Mouse (Mus musculus): Measurements from ENCODE around the gene Aqr. TPM values are rescaled to one million over a fixed set of nuclear protein-coding genes. Genes with fewer than 3 reads are reported as not detected.

Aqr gene
- polyA plus RNA-seq, 1 experiment from 2014 or later = 66.4 TPM

DNA sequence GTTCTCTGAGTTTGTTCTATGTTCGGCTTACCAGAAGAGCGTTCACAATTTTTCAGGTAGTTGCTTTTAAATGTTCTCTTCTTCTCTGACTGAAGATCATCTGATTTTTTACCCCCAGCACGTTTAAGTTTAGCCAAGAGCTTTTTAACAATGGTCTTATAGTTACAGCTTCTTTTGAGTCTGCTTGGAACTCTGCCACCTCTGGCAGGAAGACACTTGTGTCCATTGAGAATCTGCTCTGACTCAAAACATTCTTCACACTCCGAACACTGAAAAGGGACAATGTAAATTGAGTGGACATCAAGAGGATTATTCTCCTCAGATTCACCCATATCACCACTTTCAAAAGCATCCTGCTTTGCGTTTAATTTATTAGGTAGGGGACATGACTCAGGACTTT lies 9.6 kb upstream of the Aqr start:
- ATAC-seq (ENCODE audit: insufficient number of reproducible peaks, low FRiP score, low TSS enrichment, low read depth) = no peak
- H3K4me2 ChIP-seq (ENCODE audit: low read depth, severe bottlenecking) = no peak overlapping the region

DNA sequence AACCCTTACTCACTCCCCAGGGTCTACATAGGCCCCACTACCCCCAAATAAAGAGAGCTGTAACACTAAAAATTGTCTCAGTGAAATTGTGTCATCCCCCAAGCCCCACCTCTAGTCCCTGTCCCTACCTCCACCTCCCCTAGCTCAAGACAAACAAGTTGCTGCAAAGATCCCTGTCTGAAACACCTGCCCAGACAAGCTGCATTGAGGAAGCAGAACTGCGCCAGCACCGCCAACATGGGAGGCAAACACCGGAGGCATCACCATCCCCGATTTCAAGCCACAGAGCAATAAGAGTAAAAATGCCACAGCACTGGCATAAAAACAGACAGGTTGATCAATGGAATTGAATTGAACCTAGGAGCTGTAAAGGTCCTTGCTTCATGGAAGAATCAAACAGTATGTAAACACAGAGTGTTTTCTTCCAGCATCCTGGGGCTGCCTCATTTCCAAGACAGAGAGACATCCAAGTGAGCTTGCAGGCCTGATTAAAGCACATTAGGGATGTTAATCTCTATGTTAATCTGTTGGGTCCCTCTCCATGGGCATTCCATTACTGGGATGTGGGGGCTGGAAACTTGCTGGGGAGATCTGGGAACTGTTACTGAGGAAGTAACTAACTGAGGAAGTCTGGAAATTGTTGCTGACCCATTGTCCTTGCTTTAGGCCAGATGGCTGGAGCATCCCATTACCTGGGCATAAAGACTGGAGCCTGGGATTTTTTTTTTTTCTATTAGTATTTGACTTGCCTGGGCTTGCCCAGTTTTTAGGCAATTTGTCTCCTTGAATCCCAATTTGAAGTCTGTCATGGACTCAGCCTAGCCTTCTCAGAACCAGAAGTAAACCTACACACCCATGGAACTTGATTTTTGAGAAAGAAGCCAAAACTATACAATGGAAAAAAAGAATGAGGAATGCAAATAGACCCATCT lies 8.8 kb downstream of the Aqr start:
- peaks cover 5% of the 10 kb centered on the region; the same call in 1 of the 2 replicates for H3K4me1 ChIP-seq (ENCODE audit: control insufficient read depth, insufficient read depth, low read length)
- no peak overlapping the region for H3K27ac ChIP-seq (replicated peaks; ENCODE audit: low read depth, low read length)
- no peak overlapping the region for H3K4me3 ChIP-seq (ENCODE audit: low read depth, low read length)
- H3K4me2 ChIP-seq (ENCODE audit: low read depth, severe bottlenecking) = no peak overlapping the region
- no peaks in the 10 kb centered on the region for H3K36me3 ChIP-seq (ENCODE audit: control insufficient read depth, insufficient read depth, low read length)
- no peak overlapping the region for H3K9ac ChIP-seq (ENCODE audit: low read length)
- 47% methylated on average over 4 of the region's 4 CpGs for WGBS
- no peaks in the 10 kb centered on the region for H3K9me3 ChIP-seq (ENCODE audit: control insufficient read depth, low read length)
- no peak for ATAC-seq (ENCODE audit: insufficient number of reproducible peaks, low FRiP score, low TSS enrichment, low read depth)
- DNase-seq (ENCODE audit: low spot score) = no peak
- no peaks in the 10 kb centered on the region for H3K27me3 ChIP-seq (ENCODE audit: control insufficient read depth, insufficient read depth, low read length)

More for the DNA sequence above, 9.6 kb upstream of the Aqr start:
- H3K9me3 ChIP-seq (ENCODE audit: control insufficient read depth, low read length) = no peaks in the 10 kb centered on the region
- no peak for DNase-seq (ENCODE audit: low spot score)
- no peaks in the 10 kb centered on the region for H3K27me3 ChIP-seq (ENCODE audit: control insufficient read depth, insufficient read depth, low read length)
- no peak overlapping the region for H3K4me3 ChIP-seq (ENCODE audit: low read depth, low read length)
- no peaks in the 10 kb centered on the region for H3K4me1 ChIP-seq (ENCODE audit: control insufficient read depth, insufficient read depth, low read length)
- H3K9ac ChIP-seq (ENCODE audit: low read length) = no peak overlapping the region
- H3K36me3 ChIP-seq (ENCODE audit: control insufficient read depth, insufficient read depth, low read length) = peaks cover 2% of the 10 kb centered on the region; the same call in 1 of the 2 replicates
- no peak overlapping the region for H3K27ac ChIP-seq (replicated peaks; ENCODE audit: low read depth, low read length)
- 91% methylated on average over 5 of the region's 5 CpGs for WGBS

DNA sequence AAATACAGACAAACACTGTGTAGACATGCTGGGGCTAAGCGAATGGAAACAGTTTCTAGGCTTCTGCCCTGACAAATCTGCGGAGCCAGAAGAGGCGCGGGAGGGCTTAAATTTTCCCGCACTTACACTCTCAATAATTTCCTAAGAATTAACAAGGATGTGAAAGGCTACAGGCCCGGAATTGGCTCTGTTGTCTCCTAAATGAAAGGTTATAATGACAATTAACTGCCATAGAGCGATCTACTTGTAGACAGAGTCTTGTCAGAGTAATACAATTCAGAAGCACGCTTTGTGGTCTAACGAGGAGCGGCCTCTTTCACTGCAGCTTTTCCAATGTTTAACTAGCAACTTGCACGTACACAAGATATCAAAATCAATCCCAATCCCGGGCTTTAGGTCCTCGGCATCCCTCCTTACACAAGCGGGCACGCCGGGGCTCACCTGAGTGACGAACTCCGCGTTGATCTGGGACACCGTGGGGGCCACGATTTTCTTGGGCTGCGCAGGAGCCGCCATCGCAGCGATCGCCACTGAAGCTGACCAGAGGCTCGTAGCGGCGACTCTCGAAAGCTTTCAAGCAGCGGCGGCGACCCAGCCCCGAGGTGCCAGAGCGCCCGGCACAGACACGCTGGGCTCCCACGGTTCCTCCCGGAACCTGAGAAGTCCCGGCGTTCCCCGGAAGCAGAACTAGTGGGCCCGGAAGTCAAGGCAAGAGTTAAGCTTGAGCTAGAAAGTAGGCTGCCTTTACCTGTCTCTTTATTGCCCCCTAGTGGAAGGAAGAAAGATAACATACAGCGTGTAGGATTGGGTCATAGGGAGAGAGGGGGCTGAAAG lies 12.0 kb downstream of the Aqr start:
- Histone ChIP-seq H3K4me3 (ENCODE audit: low read depth, low read length) (peak overlapping the region; percentile 94), H3K4me2 (ENCODE audit: low read depth, severe bottlenecking) (peak overlapping the region; percentile 88), H3K36me3 (ENCODE audit: control insufficient read depth, insufficient read depth, low read length) (no peaks in the 10 kb centered on the region), H3K9me3 (ENCODE audit: control insufficient read depth, low read length) (no peaks in the 10 kb centered on the region), H3K27me3 (ENCODE audit: control insufficient read depth, insufficient read depth, low read length) (no peaks in the 10 kb centered on the region), H3K4me1 (ENCODE audit: control insufficient read depth, insufficient read depth, low read length) (peaks cover 5% of the 10 kb centered on the region; the same call in 1 of the 2 replicates), H3K9ac (ENCODE audit: low read length) (peak overlapping the region; percentile 90), H3K27ac (replicated peaks; ENCODE audit: low read depth, low read length) (no peak overlapping the region)
- WGBS = 1% methylated on average over 44 of the region's 44 CpGs
- ATAC-seq (ENCODE audit: insufficient number of reproducible peaks, low FRiP score, low TSS enrichment, low read depth) = peak; percentile 95
- DNase-seq (ENCODE audit: low spot score) = peak; percentile 81

- Histone ChIP-seq H3K4me2 (ENCODE audit: low read depth, severe bottlenecking) (no peak overlapping the region), H3K4me3 (ENCODE audit: low read depth, low read length) (no peak overlapping the region), H3K27ac (replicated peaks; ENCODE audit: low read depth, low read length) (no peak overlapping the region), H3K36me3 (ENCODE audit: control insufficient read depth, insufficient read depth, low read length) (no peaks in the 10 kb centered on the region), H3K9ac (ENCODE audit: low read length) (no peak overlapping the region), H3K4me1 (ENCODE audit: control insufficient read depth, insufficient read depth, low read length) (peaks cover 5% of the 10 kb centered on the region; the same call in 1 of the 2 replicates), H3K27me3 (ENCODE audit: control insufficient read depth, insufficient read depth, low read length) (no peaks in the 10 kb centered on the region), H3K9me3 (ENCODE audit: control insufficient read depth, low read length) (no peaks in the 10 kb centered on the region)
- ATAC-seq (ENCODE audit: insufficient number of reproducible peaks, low FRiP score, low TSS enrichment, low read depth) = no peak
- no peak for DNase-seq (ENCODE audit: low spot score)
Observed at GRCm38 (mm10) chr2:114173248-114173647, 13.6 kb downstream of the Aqr start.

- H3K36me3 ChIP-seq (ENCODE audit: control insufficient read depth, insufficient read depth, low read length) = peaks cover 11% of the 10 kb centered on the region
- DNase-seq (ENCODE audit: low spot score) = no peak
- no peak overlapping the region for H3K4me3 ChIP-seq (ENCODE audit: low read depth, low read length)
- no peak overlapping the region for H3K9ac ChIP-seq (ENCODE audit: low read length)
- no peak overlapping the region for H3K27ac ChIP-seq (replicated peaks; ENCODE audit: low read depth, low read length)
- no peaks in the 10 kb centered on the region for H3K9me3 ChIP-seq (ENCODE audit: control insufficient read depth, low read length)
- H3K27me3 ChIP-seq (ENCODE audit: control insufficient read depth, insufficient read depth, low read length) = no peaks in the 10 kb centered on the region
- no peak for ATAC-seq (ENCODE audit: insufficient number of reproducible peaks, low FRiP score, low TSS enrichment, low read depth)
- H3K4me1 ChIP-seq (ENCODE audit: control insufficient read depth, insufficient read depth, low read length) = no peaks in the 10 kb centered on the region
- H3K4me2 ChIP-seq (ENCODE audit: low read depth, severe bottlenecking) = no peak overlapping the region
Observed at GRCm38 (mm10) chr2:114167837-114168236, 19.0 kb downstream of the Aqr start.

DNA sequence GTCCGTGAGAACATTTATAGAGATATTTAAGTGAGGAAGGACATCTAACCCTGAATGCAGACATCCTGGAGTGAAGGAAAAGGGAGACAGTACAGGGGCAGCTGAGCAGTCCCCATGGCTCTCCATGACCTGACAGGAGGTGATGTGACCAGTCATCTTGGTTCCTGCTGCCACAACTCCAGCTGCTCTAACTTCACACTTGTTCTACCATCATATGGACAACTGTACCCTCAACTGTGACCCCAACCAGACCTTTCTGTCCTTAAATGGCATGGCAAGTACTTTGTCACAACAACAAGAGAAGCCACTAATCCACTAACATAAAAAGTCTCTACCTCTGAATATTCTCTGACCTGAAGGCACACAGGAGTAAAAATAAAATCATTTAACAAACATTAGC lies 24.8 kb downstream of the Aqr start:
- Histone ChIP-seq H3K9me3 (ENCODE audit: control insufficient read depth, low read length) (no peaks in the 10 kb centered on the region), H3K4me1 (ENCODE audit: control insufficient read depth, insufficient read depth, low read length) (no peaks in the 10 kb centered on the region), H3K36me3 (ENCODE audit: control insufficient read depth, insufficient read depth, low read length) (peaks cover 20% of the 10 kb centered on the region), H3K9ac (ENCODE audit: low read length) (no peak overlapping the region), H3K27ac (replicated peaks; ENCODE audit: low read depth, low read length) (no peak overlapping the region), H3K4me2 (ENCODE audit: low read depth, severe bottlenecking) (no peak overlapping the region), H3K4me3 (ENCODE audit: low read depth, low read length) (no peak overlapping the region), H3K27me3 (ENCODE audit: control insufficient read depth, insufficient read depth, low read length) (no peaks in the 10 kb centered on the region)
- WGBS = 89% methylated on average over 1 of the region's 1 CpGs
- ATAC-seq (ENCODE audit: insufficient number of reproducible peaks, low FRiP score, low TSS enrichment, low read depth) (no peak), DNase-seq (ENCODE audit: low spot score) (no peak)

DNA sequence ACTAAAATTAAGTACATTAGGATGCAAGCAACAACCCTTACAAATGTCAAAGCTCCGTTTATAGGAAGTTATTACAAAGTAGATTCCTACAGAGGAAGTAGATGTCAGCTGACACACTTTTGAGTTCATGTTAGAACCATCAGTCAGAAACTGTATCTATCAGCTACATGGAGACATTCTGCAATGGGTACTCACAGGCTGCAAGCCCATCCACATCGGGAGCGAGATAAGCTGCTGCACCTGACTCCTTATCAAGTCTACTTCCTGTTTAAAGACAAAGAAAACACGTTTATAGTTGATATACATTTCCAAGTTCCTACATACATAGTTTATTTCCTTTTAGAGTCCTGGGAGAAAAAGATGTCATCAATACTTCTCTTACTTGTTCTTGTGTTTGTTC lies 29.5 kb downstream of the Aqr start:
- H3K9me3 ChIP-seq (ENCODE audit: control insufficient read depth, low read length) = no peaks in the 10 kb centered on the region
- no peaks in the 10 kb centered on the region for H3K27me3 ChIP-seq (ENCODE audit: control insufficient read depth, insufficient read depth, low read length)
- H3K36me3 ChIP-seq (ENCODE audit: control insufficient read depth, insufficient read depth, low read length) = peaks cover 14% of the 10 kb centered on the region
- H3K4me1 ChIP-seq (ENCODE audit: control insufficient read depth, insufficient read depth, low read length) = no peaks in the 10 kb centered on the region
- H3K27ac ChIP-seq (replicated peaks; ENCODE audit: low read depth, low read length) = no peak overlapping the region
- 90% methylated on average over 4 of the region's 4 CpGs for WGBS
- no peak overlapping the region for H3K9ac ChIP-seq (ENCODE audit: low read length)
- H3K4me2 ChIP-seq (ENCODE audit: low read depth, severe bottlenecking) = no peak overlapping the region
- DNase-seq (ENCODE audit: low spot score) = no peak
- no peak for ATAC-seq (ENCODE audit: insufficient number of reproducible peaks, low FRiP score, low TSS enrichment, low read depth)
- H3K4me3 ChIP-seq (ENCODE audit: low read depth, low read length) = no peak overlapping the region

DNA sequence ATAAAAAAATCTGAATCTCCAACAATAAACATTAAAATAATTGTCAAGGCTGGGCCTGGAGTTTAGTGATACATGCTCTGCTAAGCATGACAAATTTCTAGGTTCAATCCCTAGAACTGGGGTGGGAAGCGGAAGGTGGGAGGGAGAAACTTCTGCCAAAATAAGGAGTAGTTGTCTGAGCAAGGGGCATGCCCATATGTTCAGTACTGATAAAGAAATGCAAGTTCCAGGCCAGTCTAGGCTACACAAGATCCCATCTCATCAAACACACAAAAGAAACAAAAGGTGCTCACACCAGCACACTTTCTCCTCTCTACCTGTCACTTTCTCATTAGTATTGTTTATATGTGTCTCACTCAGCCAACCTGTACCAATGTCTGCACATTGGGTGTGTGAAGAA lies 30.2 kb downstream of the Aqr start:
- 91% methylated on average over 1 of the region's 1 CpGs for WGBS
- H3K9ac ChIP-seq (ENCODE audit: low read length) = no peak overlapping the region
- peaks cover 13% of the 10 kb centered on the region for H3K36me3 ChIP-seq (ENCODE audit: control insufficient read depth, insufficient read depth, low read length)
- DNase-seq (ENCODE audit: low spot score) (no peak), ATAC-seq (ENCODE audit: insufficient number of reproducible peaks, low FRiP score, low TSS enrichment, low read depth) (no peak)
- H3K27me3 ChIP-seq (ENCODE audit: control insufficient read depth, insufficient read depth, low read length) = no peaks in the 10 kb centered on the region
- no peak overlapping the region for H3K27ac ChIP-seq (replicated peaks; ENCODE audit: low read depth, low read length)
- no peaks in the 10 kb centered on the region for H3K4me1 ChIP-seq (ENCODE audit: control insufficient read depth, insufficient read depth, low read length)
- no peak overlapping the region for H3K4me2 ChIP-seq (ENCODE audit: low read depth, severe bottlenecking)
- no peaks in the 10 kb centered on the region for H3K9me3 ChIP-seq (ENCODE audit: control insufficient read depth, low read length)
- H3K4me3 ChIP-seq (ENCODE audit: low read depth, low read length) = no peak overlapping the region
